Mouse (Mus musculus): ENCODE measurements around the gene Fam240a. TPM values are rescaled to one million over a fixed set of nuclear protein-coding genes. Genes with fewer than 3 reads are reported as not detected.

Fam240a gene
- total RNA-seq, 2 experiments from 2014 or later = not detected

DNA sequence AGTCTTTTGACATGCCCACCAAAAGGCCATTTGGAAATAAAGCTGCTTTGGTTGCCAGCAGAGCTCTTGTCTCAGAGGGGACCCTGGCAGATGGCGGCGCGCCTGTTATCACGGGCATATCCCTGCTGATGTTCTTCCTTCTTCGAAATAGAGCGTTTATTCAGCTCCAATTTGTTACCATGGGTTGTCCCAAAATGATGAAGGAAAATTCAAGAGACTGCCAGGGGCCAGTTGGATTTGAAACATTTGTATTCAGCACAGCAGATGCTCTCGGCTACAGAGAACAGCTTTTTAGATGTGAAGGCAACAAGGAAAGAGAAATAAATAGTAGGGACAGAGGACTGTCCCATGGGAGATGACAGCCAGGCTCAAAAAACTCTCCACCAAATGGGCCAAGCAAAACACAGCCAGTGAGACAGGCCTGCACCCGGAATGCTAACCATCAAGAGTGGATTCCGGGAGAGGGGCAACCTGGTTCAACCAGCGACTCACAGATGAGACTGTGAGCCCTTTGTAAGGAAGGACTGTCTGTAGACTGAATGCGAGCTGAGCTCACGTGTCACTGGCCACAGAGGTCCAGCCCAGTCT is 17.3 kb upstream of the Fam240a start:
- DNase-seq (ENCODE audit: low spot score in 2 of 2) = peak; percentile 62 to 74
- no peak for TF ChIP-seq CTCF (conservative IDR thresholded peaks at IDR 0.05)
- Histone ChIP-seq H3K27ac (peak overlapping the region; percentile 88), H3K4me3 (no peak overlapping the region)

DNA sequence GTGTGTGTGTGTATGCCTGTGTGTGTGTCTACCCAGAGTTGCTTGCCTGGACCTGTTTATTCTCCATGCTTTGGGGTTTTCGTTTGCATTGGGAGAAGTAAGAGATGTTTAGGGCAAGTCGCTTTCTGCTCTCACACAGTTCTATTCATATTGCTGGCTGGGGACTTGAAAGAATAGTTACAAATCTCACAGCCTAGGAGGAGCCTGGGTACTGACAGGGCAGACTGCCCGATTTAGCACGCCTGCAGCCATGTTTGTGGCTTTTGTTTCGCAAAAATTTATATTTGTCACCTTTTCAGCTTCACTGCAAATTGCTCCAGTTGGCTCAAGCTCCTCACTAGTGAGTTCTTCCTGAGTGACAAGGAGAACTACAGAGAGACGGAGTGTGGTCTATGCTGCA is 14.9 kb upstream of the Fam240a start:
- Histone ChIP-seq H3K4me3 (no peak overlapping the region), H3K27ac (no peak overlapping the region)
- no peak for DNase-seq (ENCODE audit: low spot score in 2 of 2)
- no peak for TF ChIP-seq CTCF (conservative IDR thresholded peaks at IDR 0.05)

DNA sequence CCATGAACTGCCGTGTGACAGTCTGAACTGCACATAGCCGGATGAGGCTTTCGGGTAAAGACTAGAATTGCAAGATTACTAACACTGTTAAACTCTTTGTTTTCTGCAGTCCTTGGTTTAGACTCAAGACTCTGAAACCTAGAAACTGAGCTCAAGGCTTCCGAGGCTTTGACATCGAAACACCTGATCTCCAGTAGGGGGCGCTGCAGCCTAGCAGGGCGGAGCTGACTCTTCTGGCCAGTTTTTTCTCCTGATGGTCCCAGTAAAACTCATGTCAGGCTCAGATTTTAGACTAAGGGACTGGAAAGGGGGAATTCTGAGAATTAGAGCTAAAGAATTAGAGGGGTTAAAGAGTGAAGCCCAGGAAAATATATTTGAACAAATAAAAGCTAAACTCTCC is 6.1 kb upstream of the Fam240a start:
- no peak overlapping the region for H3K27ac ChIP-seq
- DNase-seq (ENCODE audit: low spot score in 2 of 2) = peak in 1 of 2 experiments; percentile 81
- no peak overlapping the region for H3K4me3 ChIP-seq
- peak; percentile 99 for TF ChIP-seq CTCF (conservative IDR thresholded peaks at IDR 0.05)

DNA sequence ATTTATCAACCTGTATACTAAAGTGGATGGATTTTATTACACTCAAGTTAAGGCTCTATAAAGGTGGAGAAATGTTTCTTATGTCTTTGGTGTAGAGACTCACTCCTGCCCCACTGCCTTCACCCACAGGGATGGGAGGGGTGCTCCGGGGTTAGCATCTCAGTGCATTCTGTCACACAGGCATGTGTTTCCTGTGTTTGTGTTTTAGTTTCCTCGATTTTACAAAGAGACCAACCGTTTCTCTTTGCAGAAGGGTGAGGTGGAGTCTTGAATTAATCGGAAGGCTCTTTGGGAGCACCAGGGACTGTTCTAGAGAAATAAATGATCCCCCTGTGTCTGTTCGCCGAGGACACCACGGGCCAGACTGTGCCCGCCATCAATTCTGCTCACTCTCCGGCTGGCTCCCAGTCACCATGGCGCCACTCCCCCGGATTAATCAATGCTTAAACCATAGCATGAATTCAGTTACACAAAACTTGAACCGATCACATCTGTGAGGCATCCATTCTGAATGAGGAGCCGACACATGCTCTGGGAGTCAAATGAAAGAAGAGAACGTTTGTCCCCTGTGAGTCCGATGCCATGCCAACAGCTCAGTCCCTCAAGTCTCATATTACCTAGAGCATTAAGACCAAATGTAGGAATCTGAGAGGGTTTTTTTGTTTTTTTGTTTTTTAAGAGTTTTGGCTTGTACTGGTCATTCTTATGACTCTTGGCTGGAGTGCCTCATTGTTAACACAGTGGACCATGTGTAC is 4.2 kb upstream of the Fam240a start:
- H3K27ac ChIP-seq = peak overlapping the region; percentile 51; the same call in 1 of the 2 replicates
- no peak overlapping the region; the same call in 1 of the 2 replicates for H3K4me3 ChIP-seq
- no peak for DNase-seq (ENCODE audit: low spot score in 2 of 2)
- no peak for TF ChIP-seq CTCF (conservative IDR thresholded peaks at IDR 0.05)

DNA sequence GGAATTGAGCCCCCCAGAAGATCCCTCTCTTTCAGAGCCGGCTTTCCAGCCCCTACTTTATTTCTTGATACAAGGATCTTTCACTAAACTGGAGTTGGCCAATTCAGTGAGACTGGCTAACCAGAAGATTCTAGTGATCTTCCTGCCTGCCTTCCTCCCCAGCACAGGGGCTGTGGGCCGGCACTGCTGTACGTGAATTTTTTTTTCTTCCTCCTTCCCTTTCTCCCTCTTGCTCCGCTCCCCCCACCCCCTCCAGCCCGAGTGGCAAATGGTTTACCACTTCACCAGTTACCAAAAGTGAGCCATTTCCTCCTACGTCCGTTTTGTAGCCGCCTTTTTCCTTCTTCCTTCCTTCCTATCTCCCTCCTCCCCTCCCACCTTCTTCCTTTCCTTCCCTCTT is 1.2 kb downstream of the Fam240a start:
- H3K27ac ChIP-seq = no peak overlapping the region
- DNase-seq (ENCODE audit: low spot score in 2 of 2) = no peak
- no peak overlapping the region for H3K4me3 ChIP-seq
- no peak for TF ChIP-seq CTCF (conservative IDR thresholded peaks at IDR 0.05)

DNA sequence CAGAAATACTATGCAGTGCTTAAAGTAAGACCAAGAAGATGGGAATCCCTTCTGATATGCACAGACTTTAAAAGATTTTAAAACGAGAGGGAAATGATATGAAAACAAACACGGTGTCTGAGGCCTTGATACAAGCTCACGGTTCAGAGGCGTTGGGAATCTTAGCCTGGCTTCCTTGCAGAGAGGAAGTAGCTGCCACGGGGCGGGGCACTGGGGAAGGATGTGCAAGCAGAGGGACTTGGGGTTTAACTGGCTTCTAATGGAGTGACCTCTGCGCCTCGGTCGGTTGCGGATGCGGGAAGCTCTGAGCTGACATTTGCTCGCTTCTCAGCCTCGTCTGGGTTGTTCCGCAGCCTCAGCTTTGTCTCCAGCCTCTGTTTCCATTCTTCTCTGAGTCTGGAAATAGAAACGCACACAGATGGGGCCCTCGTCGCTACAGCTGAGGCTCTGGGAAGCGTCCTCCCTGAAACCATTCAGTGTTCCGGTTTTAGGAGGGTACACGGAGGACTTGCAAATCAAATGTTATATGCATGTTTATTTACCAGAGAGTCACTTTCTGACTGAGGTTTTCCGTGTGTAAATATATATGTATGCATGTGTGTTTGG is 1.9 kb downstream of the Fam240a start:
- H3K27ac ChIP-seq = 0 out of 2 replicates have a peak overlapping the region, but pooled peaks have one; percentile 36
- no peak for DNase-seq (ENCODE audit: low spot score in 2 of 2)
- TF ChIP-seq CTCF (conservative IDR thresholded peaks at IDR 0.05) = no peak
- no peak overlapping the region for H3K4me3 ChIP-seq

DNA sequence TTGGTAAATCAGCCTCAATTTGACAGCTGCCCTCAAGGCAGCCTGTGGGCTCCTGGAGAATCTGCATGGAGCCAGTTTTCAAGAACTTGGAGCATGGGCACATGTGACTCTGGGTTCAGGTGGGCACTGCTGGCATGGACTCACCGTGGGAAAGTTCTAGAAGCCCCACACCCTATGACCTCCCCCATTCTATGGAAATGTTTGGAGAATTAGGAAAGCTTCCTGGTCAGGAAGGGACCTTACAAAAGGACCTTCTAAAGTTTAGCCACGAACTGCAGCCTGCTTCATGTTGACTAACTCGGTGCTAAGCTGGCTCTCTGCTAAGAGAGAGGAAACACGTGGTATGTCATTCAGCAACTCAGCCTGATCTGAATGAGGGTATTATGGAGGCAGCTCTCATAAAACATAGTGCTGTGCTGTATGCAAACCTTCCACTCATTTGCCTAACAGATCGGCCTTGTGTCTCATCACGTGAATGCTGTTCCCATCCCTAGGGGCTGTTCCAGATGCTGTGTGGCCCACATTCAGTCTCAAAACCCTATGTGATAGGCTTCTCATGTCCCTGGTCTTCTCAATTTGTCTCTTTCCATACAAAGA is 7.2 kb downstream of the Fam240a start:
- Histone ChIP-seq H3K27ac (no peak overlapping the region; the same call in 1 of the 2 replicates), H3K4me3 (no peak overlapping the region)
- no peak for DNase-seq (ENCODE audit: low spot score in 2 of 2)
- no peak for TF ChIP-seq CTCF (conservative IDR thresholded peaks at IDR 0.05)

DNA sequence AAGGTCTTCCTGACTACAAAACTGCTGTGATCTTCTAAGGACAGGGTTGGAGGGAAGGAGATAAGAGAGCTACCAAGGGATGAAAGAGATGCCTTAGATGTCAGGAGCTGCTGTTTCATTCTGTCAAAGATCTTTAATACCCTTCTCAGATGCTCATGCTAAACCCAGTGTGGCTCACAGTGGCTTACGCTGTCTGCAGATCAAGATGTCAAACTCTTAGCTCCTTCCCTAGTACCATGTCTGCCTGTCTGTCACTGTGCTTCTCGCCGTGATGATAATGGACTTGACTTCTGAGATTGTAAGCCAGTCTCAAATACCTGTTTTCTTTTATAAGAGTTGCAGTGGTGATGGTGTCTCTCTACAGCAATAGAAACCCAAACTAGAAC is 8.0 kb downstream of the Fam240a start:
- no peak overlapping the region for H3K27ac ChIP-seq
- H3K4me3 ChIP-seq = no peak overlapping the region
- TF ChIP-seq CTCF (conservative IDR thresholded peaks at IDR 0.05) = no peak
- no peak for DNase-seq (ENCODE audit: low spot score in 2 of 2)

DNA sequence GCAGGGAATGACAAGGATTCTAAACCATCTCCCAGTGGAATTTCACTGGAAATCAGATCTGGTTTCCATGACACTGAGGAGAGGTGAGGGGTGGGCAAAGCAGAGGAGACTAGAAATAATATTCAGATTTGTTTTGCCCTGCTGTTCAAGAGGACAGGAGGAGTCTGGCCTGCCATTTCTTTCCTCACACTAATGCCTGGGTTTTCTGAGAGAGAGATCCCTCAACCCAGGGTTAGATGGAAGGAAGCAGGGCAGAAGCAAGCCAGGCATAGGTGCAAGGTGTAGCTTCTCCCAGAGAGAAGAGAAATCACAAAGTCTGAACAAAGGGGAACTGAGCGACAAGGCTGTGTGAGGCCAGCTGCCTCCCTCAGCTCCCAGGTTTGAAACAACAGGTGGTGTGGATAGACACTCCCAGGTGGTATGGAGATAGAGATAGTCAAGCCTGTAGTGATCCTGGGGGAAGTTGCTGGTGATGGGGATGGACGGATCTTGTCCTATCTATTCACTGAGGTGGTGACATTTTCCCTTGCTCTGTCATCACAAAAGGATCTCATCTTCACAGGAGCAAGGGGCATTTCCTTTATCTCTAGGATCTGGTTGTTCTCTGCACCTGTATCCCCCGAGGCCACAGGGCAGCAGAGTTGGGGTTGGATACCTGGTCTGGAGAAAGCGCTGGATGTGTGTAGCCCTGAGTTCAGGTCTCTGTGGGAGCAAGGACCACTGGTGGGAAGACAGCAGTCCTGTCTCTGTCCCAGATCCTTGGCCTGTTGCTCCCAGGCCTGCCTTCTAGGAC is 8.6 kb downstream of the Fam240a start:
- no peak for TF ChIP-seq CTCF (conservative IDR thresholded peaks at IDR 0.05)
- no peak for DNase-seq (ENCODE audit: low spot score in 2 of 2)
- H3K27ac ChIP-seq = no peak overlapping the region
- no peak overlapping the region for H3K4me3 ChIP-seq

DNA sequence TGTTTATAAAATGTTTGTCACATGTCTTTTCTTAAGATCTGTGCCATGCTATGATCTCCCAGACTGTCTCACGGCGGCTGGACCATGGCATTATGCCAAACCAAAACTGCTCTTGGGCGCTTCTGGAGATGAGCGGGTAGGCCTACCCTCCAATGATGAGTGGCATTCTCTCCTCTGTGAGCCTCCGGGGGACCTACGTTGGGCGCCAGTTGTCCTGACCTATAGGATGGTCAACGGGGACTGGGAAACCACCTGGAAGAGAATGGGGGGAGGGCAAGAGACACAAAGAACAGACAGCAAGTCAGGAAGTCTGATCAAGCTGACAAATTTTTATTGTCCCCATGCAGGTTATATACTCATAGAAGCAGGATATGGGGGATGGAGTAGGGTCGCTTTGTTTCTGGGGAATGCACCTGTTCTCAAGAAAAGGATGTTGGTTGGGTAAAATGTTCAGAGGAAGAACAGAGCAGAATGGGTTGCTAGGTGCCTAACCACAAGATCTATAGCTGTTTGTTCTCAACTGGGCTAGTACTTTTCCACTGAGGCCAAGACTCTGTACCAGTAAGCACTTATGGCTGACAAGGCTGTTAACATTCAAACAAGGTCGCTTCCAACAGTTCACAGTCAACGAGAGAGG is 9.3 kb downstream of the Fam240a start:
- H3K27ac ChIP-seq = no peak overlapping the region
- no peak for DNase-seq (ENCODE audit: low spot score in 2 of 2)
- H3K4me3 ChIP-seq = no peak overlapping the region
- no peak for TF ChIP-seq CTCF (conservative IDR thresholded peaks at IDR 0.05)

DNA sequence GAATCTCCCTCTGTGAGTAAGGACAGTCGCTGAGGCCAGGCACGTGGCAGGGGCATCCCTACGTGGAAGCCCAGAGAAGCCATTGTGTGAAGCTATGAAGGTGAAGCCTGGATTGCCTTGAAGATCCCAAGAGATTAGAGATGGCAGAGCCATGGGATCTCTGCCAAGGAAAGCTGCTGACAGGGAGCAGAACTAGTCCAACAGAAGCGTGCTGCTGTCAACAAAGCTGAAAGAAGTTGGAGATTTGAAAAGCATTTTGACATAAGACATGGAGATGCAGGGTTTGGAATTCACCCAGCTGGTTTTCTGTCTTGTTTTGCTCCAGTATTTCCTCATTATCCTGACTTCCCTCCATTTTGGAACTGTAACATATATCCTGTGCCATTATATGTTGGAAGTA is 14.4 kb downstream of the Fam240a start:
- no peak overlapping the region for H3K4me3 ChIP-seq
- TF ChIP-seq CTCF (conservative IDR thresholded peaks at IDR 0.05) = no peak
- no peak overlapping the region for H3K27ac ChIP-seq
- no peak for DNase-seq (ENCODE audit: low spot score in 2 of 2)

DNA sequence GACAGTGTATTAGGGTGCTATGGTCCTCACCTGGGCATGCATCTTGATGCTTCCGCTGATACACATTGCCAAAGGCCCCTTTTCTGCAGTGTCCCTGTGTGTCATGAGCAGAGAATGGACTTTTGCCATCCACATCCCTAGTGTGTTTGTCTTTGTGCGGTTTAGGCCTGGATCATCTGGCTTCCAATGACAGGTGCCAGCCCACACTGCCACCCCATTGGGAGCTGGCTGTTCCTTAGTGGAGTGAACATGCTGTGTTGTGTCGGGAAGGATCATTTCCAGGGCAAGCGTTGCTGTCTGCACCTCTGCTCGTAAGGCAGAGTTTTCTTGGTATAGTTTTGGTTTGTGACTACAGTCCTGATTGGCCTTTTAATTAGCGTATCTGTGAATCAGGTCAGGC is 15.5 kb downstream of the Fam240a start:
- no peak for TF ChIP-seq CTCF (conservative IDR thresholded peaks at IDR 0.05)
- H3K27ac ChIP-seq = no peak overlapping the region
- DNase-seq (ENCODE audit: low spot score in 2 of 2) = no peak
- no peak overlapping the region for H3K4me3 ChIP-seq

All from layer of hippocampus, adult 2 months (tissue).